Mouse (Mus musculus) brain, embryonic 14.5 days (tissue): ENCODE measurements at regions not wholly inside any gene's neighbourhood (a gene's known extent, or its start where the extent isn't known, plus 50 kb on each side); places are given as distances from the start of the nearest gene placed in this dataset.

Source experiments
- CTCF ChIP-seq: fragments of 200-500 bp; IDR thresholded peaks from 2 replicates; pipeline ENCODE4 v1.5.1; 2012; ENCODE audit warnings: inconsistent platforms, mild to moderate bottlenecking, moderate library complexity, borderline replicate concordance; ENCODE audit not compliant: insufficient read depth, insufficient read length; ENCODE audit errors: extremely low read depth
- POLR2A ChIP-seq: fragments of 200-500 bp; IDR thresholded peaks from 2 replicates; pipeline ENCODE4 v1.6.1; 2012; ENCODE audit warnings: mild to moderate bottlenecking, inconsistent platforms, borderline replicate concordance; ENCODE audit not compliant: poor library complexity, insufficient read depth, insufficient read length, severe bottlenecking; ENCODE audit errors: extremely low read depth

GRCm38 (mm10) chr5:111640976-111641375 lies 92.7 kb upstream of the Gm26897 start:
- no peak for TF ChIP-seq CTCF
- TF ChIP-seq POLR2A, result no peak
